Mouse (Mus musculus): ENCODE measurements around the gene Nexn.

The Nexn gene

GRCm38 (mm10) chr3:152193177-152193576 lies 73.0 kb downstream of the Nexn start:
- DNase-seq, result no peak

- DNase-seq, result peak in 1 of 2 experiments; percentile 35
Measured at GRCm38 (mm10) chr3:152192238-152192931, 73.8 kb downstream of the Nexn start.

DNA sequence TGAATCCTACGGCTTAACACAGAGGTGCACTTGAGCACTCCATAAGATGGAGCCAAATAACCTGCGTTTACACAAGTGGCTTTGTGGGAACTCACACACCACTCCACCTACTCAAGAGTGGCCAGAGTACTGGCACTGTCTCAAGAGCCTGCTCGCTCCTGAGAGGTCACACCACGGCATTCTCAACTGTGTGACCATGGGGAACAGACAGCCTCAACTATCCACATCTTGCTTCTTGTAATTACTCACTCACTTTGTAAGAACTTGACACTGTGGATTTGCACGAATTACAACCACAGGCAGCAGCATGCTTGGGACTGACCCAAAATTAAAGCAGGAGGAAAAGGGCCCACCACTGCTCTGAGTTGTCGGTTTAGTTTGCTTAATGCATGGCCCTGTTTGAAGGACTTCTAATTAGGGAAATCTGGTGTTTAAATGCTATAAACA lies 74.3 kb downstream of the Nexn start:
- DNase-seq, result peak in 1 of 2 experiments; percentile 53

- no peak for DNase-seq
Measured at GRCm38 (mm10) chr3:152190679-152191477, 75.3 kb downstream of the Nexn start.

GRCm38 (mm10) chr3:152189306-152189705 lies 76.8 kb downstream of the Nexn start:
- peak in 1 of 2 experiments; percentile 43 for DNase-seq

All from kidney, postnatal 4 days (tissue).